ENCODE assay signal across 15 mouse cellular contexts in the genomic region with DNA sequence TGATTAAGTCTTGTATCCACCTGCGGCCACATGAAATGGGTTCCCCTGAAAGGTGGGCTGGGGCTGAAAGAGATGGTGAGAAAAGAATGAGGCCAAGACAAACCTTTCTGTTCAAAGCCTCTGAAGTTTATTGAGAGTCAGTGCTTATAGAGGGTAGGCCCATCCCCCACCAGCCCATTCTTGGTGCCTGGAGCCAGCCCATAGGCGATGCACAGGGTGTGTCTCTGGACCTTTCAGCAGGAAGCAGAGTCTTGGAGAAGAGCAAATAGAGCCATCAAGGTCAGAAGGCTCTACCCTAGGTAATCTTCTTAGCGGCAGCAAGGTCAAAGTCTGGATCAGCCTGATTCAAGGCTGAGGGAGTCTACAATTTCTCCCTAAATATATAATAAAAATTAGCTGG. TPM values are rescaled to one million over a fixed set of nuclear protein-coding genes. Genes with fewer than 3 reads are reported as not detected.
DNase-seq lines count a peak whose midpoint lies in the region.
"Not testable (repeated sequence)": the region's sequence is repeated elsewhere in the genome, so short reads cannot be mapped to it uniquely, and the experiment has no call there.
"Had no signal": no experiment of that assay in that cellular context is flagged by ENCODE, and none has a peak within 500 bp of the region (broad histone marks: within the 10 kb centered on the region; RNA-seq: fewer than 3 reads in every experiment).

No protein-coding gene starts in this region.

- not testable (repeated sequence) for H3K4me1 ChIP-seq in ES-E14 (ENCODE audit: control insufficient read depth in 2 of 2, insufficient read depth in 2 of 2, low read length in 2 of 2, poor library complexity in 1 of 2)

- not testable (repeated sequence) for H3K9me3 ChIP-seq in ES-E14 (ENCODE audit: control insufficient read depth, insufficient read depth, low read depth, low read length)

- H3K36me3 ChIP-seq in ES-E14 (ENCODE audit: control insufficient read depth, insufficient read depth, low read length, poor library complexity, severe bottlenecking): not testable (repeated sequence)

- H3K9ac ChIP-seq in ES-E14 (ENCODE audit: insufficient read depth, low read depth, low read length, poor library complexity, severe bottlenecking): not testable (repeated sequence)

- peak; percentile 58 for DNase-seq in ES-CJ7 (ENCODE audit: low read depth, low spot score)
- DNase-seq in ES-E14 (ENCODE audit: low read depth, low spot score): not testable (repeated sequence)
- DNase-seq in R1 (ENCODE audit: low read depth, low spot score): peak; percentile 79
- DNase-seq in ZHBTc4 (ENCODE audit: low read depth, low spot score): peak; percentile 84

- peak overlapping the region; percentile 22; the same call in 1 of the 2 replicates for H3K27ac ChIP-seq in ES-E14 (ENCODE audit: insufficient read depth, low read depth, low read length, poor library complexity, severe bottlenecking)

- in situ Hi-C loops in ES-E14 (cut with MboI; ENCODE audit: low sequenced_read_pairs in 2 of 2, unreplicated experiment in 2 of 2): not testable (repeated sequence)

- H3K4me3 ChIP-seq in ES-E14 (ENCODE audit: insufficient read depth in 1 of 2, low read depth in 1 of 2, low read length in 2 of 2, poor library complexity in 1 of 2, severe bottlenecking in 1 of 2): not testable (repeated sequence)

RNA-seq across cellular contexts. Expression of gene Mrgprb1, which starts 20.2 kb away (rescaled TPM):
- 1.1 TPM in 1 of 2 replicates, not detected in the other for total RNA-seq in ES-E14 (2012; rRNA removed)
- total RNA-seq: CH12.LX, MEL had no signal

RNA-seq across cellular contexts. Expression of gene Mrgprb8, which starts 47.6 kb away (rescaled TPM):
- total RNA-seq in ES-E14 (2012; rRNA removed): not detected in 2 replicates
- total RNA-seq: adrenal gland, adult 18-20 months; adrenal gland, adult 2 months; adrenal gland, adult 8-10 months; adrenal gland, postnatal 10 days; adrenal gland, postnatal 14 days; adrenal gland, postnatal 25 days; adrenal gland, postnatal 36 days; adrenal gland, postnatal 4 days; CH12.LX; G1E; MEL had no signal
